Mouse (Mus musculus) neural tube, embryonic 11.5 days (tissue): ENCODE measurements at regions not wholly inside any gene's neighbourhood (a gene's known extent, or its start where the extent isn't known, plus 50 kb on each side); places are given as distances from the start of the nearest gene placed in this dataset.

Experiments used
- ATAC-seq: fragments of 200-750 bp; cut with Nextera tagmentation; 2 replicates; pipeline ENCODE4 v1.8.0; 2017; ENCODE audit warnings: moderate number of reproducible peaks, mild to moderate bottlenecking, moderate TSS enrichment, moderate library complexity; ENCODE audit not compliant: insufficient read depth, low FRiP score, low TSS enrichment
- DNase-seq: peaks from one replicate; pipeline ENCODE4 v3.0.0-alpha.2; 2015; ENCODE audit warnings: low spot score
- H3K27ac ChIP-seq: fragments of 300-500 bp; sonication (generic); 2 replicates; pipeline ENCODE4 v1.5.1; 2014; ENCODE audit warnings: low read depth, mild to moderate bottlenecking, low read length
- H3K27me3 ChIP-seq: fragments of 300-500 bp; sonication (generic); 2 replicates; pipeline ENCODE4 v1.6.1; 2014; ENCODE audit warnings: mild to moderate bottlenecking, low read length, mixed read lengths; ENCODE audit not compliant: control insufficient read depth, insufficient read depth
- H3K36me3 ChIP-seq: fragments of 300-500 bp; sonication (generic); 2 replicates; pipeline ENCODE4 v1.6.1; 2014; ENCODE audit warnings: mild to moderate bottlenecking, low read length, moderate library complexity, mixed read lengths; ENCODE audit not compliant: control insufficient read depth, insufficient read depth
- H3K4me1 ChIP-seq: fragments of 300-500 bp; sonication (generic); 2 replicates; pipeline ENCODE4 v1.6.1; 2014; ENCODE audit warnings: low read length, mixed read lengths; ENCODE audit not compliant: control insufficient read depth, insufficient read depth
- H3K4me2 ChIP-seq: fragments of 300-500 bp; sonication (generic); 2 replicates; pipeline ENCODE4 v1.6.1; 2014; ENCODE audit warnings: low read depth, mild to moderate bottlenecking, moderate library complexity
- H3K4me3 ChIP-seq: fragments of 300-500 bp; sonication (generic); 2 replicates; pipeline ENCODE4 v1.5.1; 2014; ENCODE audit warnings: low read depth, low read length
- H3K9ac ChIP-seq: fragments of 300-500 bp; sonication (generic); 2 replicates; pipeline ENCODE4 v1.6.1; 2014; ENCODE audit warnings: mild to moderate bottlenecking, low read length
- H3K9me3 ChIP-seq: fragments of 300-500 bp; sonication (generic); 2 replicates; pipeline ENCODE4 v1.6.1; 2016; ENCODE audit warnings: low read length; ENCODE audit not compliant: control insufficient read depth
- WGBS: fragments of 180-500 bp; shearing (Covaris S2); extraction: QIAGEN DNeasy Blood & Tissue Kit; methylation state at CpG from one replicate; pipeline ENCODE4 v1.1.7; 2014; 5-methylcytosine and 5-hydroxymethylcytosine counted together

GRCm38 (mm10) chr3:40102698-40103097, 428.4 kb upstream of the Intu start:
- WGBS, result 35% methylated on average over 4 of the region's 4 CpGs
- Histone ChIP-seq H3K27ac (no peak overlapping the region), H3K27me3 (no peaks in the 10 kb centered on the region), H3K4me1 (0 out of 2 replicates have a peak, but pooled peaks cover 3% of the 10 kb centered on the region), H3K4me2 (no peak overlapping the region), H3K9ac (no peak overlapping the region), H3K4me3 (no peak overlapping the region), H3K36me3 (no peaks in the 10 kb centered on the region), H3K9me3 (no peaks in the 10 kb centered on the region)
- ATAC-seq (peak; percentile 89), DNase-seq (peak; percentile 29)

GRCm38 (mm10) chr3:40114811-40115210, 416.3 kb upstream of the Intu start:
- Histone ChIP-seq H3K27me3 (no peaks in the 10 kb centered on the region), H3K4me2 (no peak overlapping the region), H3K4me1 (no peaks in the 10 kb centered on the region; the same call in 1 of the 2 replicates), H3K36me3 (no peaks in the 10 kb centered on the region), H3K9me3 (no peaks in the 10 kb centered on the region), H3K4me3 (no peak overlapping the region), H3K27ac (no peak overlapping the region), H3K9ac (no peak overlapping the region)
- ATAC-seq (no peak), DNase-seq (no peak)
- 68% methylated on average over 4 of the region's 4 CpGs for WGBS

GRCm38 (mm10) chr3:40118551-40118950, 412.5 kb upstream of the Intu start:
- DNase-seq, result no peak
- Histone ChIP-seq H3K9me3 (no peaks in the 10 kb centered on the region), H3K4me3 (no peak overlapping the region), H3K9ac (no peak overlapping the region), H3K4me2 (no peak overlapping the region), H3K27me3 (no peaks in the 10 kb centered on the region), H3K36me3 (no peaks in the 10 kb centered on the region), H3K4me1 (peaks cover 5% of the 10 kb centered on the region; the same call in 1 of the 2 replicates), H3K27ac (no peak overlapping the region)
- no peak for ATAC-seq
- 92% methylated on average over 3 of the region's 3 CpGs for WGBS

GRCm38 (mm10) chr3:40119462-40119861, 411.6 kb upstream of the Intu start:
- Histone ChIP-seq H3K9ac (no peak overlapping the region), H3K9me3 (no peaks in the 10 kb centered on the region), H3K27me3 (no peaks in the 10 kb centered on the region), H3K36me3 (no peaks in the 10 kb centered on the region), H3K4me1 (peaks cover 5% of the 10 kb centered on the region; the same call in 1 of the 2 replicates), H3K4me3 (no peak overlapping the region), H3K27ac (no peak overlapping the region), H3K4me2 (no peak overlapping the region)
- 55% methylated on average over 1 of the region's 1 CpGs for WGBS
- DNase-seq (no peak), ATAC-seq (no peak)

DNA sequence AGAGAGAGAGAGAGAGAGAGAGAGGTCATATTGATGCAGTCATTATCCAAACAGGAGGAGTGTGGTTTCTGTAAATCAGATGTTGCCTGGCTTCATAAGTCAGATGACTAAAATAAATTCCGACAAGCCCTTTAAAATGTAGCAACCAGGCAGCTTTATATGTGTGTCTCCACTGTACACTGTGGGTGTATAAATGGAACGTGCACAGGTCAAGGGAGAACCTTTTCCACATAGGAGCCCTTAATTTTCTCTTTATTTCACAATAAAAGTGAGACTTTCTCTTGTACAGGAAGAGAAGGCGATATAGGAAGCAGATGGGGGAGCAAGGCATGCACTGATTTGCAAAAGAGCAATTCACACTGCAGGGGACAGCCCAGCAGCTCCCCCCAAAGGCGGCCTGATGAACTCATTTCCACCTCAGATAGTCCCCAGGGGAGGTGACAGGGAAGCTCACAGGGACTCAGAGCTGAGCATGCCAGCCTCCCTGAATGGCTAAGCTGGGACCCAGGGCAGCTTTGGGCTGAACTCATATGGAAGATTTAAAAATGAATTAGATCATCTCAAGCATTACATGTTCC, 410.7 kb upstream of the Intu start:
- H3K27me3 ChIP-seq, result no peaks in the 10 kb centered on the region
- H3K4me2 ChIP-seq, result no peak overlapping the region
- ATAC-seq (peak; percentile 75), DNase-seq (peak; percentile 77)
- no peaks in the 10 kb centered on the region for H3K9me3 ChIP-seq
- H3K27ac ChIP-seq, result no peak overlapping the region
- no peak overlapping the region for H3K4me3 ChIP-seq
- H3K36me3 ChIP-seq, result no peaks in the 10 kb centered on the region
- 31% methylated on average over 4 of the region's 4 CpGs for WGBS
- peaks cover 5% of the 10 kb centered on the region; the same call in 1 of the 2 replicates for H3K4me1 ChIP-seq
- H3K9ac ChIP-seq, result no peak overlapping the region

- Histone ChIP-seq H3K27ac (no peak overlapping the region), H3K4me3 (no peak overlapping the region), H3K4me1 (peaks cover 5% of the 10 kb centered on the region; the same call in 1 of the 2 replicates), H3K27me3 (no peaks in the 10 kb centered on the region), H3K4me2 (no peak overlapping the region), H3K9me3 (no peaks in the 10 kb centered on the region), H3K9ac (no peak overlapping the region), H3K36me3 (no peaks in the 10 kb centered on the region)
- 60% methylated on average over 9 of the region's 9 CpGs for WGBS
- ATAC-seq, result peak; percentile 49; the same call in 1 of the 2 replicates
- peak; percentile 29 for DNase-seq
These were observed 407.4 kb upstream of the Intu start for GRCm38 (mm10) chr3:40123558-40124236.

DNA sequence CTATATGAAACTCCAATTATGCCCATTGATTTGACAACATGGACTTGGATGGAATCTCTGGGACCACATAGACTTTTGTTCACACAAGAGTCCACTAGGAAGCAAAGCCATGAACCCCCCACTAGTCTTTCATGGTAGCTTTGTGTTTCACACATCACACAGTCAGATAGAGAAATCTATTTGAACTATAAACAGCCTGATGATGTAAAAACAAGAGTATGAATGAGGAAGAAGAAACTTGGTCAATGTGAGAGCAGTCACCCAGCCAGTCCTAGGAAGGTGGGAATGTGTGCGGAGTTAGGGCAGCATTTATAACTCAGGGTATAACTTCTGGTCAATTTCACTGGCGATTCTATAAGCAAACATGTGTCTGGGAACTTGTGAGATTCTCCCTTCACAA, 404.2 kb upstream of the Intu start:
- H3K4me3 ChIP-seq, result no peak overlapping the region
- H3K27me3 ChIP-seq, result no peaks in the 10 kb centered on the region
- no peaks in the 10 kb centered on the region for H3K4me1 ChIP-seq
- no peak overlapping the region for H3K27ac ChIP-seq
- H3K4me2 ChIP-seq, result no peak overlapping the region
- DNase-seq, result no peak
- H3K36me3 ChIP-seq, result no peaks in the 10 kb centered on the region
- no peaks in the 10 kb centered on the region for H3K9me3 ChIP-seq
- WGBS, result 94% methylated on average over 2 of the region's 2 CpGs
- no peak for ATAC-seq
- no peak overlapping the region for H3K9ac ChIP-seq

DNA sequence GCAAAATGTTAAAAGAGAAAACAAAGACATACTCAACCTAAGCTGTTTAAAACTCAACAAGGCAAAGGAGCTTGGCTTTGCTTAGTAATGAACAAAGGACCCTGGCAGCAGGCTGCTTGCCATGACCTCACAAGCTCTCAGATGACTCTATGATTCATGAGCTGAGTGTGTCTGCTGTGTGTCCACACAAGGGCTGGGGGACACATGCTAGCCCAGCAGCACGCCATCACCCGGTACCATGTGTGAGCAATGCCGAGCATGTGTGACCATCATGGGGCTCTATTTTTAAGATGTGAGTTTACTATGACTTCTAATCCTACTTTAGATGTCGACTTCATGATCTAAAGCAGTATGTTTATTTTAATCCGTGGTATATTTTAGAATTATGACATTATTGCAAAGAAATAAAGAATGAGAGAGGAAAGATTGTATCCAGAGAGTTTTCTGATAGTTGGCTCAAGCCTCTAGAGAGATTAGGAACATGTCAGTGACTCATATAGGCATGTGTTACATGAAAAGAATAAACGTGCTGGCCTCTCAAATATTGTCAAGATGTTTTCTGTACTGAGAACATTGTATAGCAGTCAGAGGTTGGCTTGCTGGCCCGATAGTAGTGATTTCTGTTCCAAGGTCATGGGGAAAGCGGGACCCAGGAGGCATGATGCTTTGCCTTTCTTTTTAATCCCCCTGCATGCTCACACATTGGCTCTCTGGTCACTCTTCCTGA, 400.1 kb upstream of the Intu start:
- 86% methylated on average over 8 of the region's 8 CpGs for WGBS
- Histone ChIP-seq H3K4me2 (no peak overlapping the region), H3K4me1 (no peaks in the 10 kb centered on the region), H3K27ac (no peak overlapping the region), H3K4me3 (no peak overlapping the region), H3K36me3 (no peaks in the 10 kb centered on the region), H3K27me3 (no peaks in the 10 kb centered on the region), H3K9ac (no peak overlapping the region), H3K9me3 (no peaks in the 10 kb centered on the region)
- DNase-seq, result no peak
- no peak for ATAC-seq
